In genomic region chr1:73996209-73996608, GRCm38 (mm10) we compare ENCODE assay signal across 9 mouse cellular contexts.
DNase-seq lines count a peak whose midpoint lies in the region; ATAC-seq and TF ChIP-seq lines count a peak whose summit lies in the region.
"Had no signal": no experiment of that assay in that cellular context is flagged by ENCODE, and none has a peak within 500 bp of the region (broad histone marks: within the 10 kb centered on the region; RNA-seq: fewer than 3 reads in every experiment).

No protein-coding gene starts in this region.

- WGBS in heart, embryonic 12.5 days, result 60% methylated on average over 2 of the region's 2 CpGs
- 44% methylated on average over 2 of the region's 2 CpGs for WGBS in lung, embryonic 14.5 days
- WGBS in spleen, adult 2 months, result 73% methylated on average over 2 of the region's 2 CpGs

- DNase-seq in heart, adult 11 months, result peak; percentile 98
- DNase-seq in 3T3-L1 (ENCODE audit: low read depth, low spot score), result peak; percentile 95
- DNase-seq in T-cell, adult 2 months (ENCODE audit: low spot score), result peak; percentile 28
- DNase-seq in embryo, embryonic 11 days, result peak; percentile 73
- DNase-seq in heart, postnatal 4 days, result peak; percentile 87
- peak; percentile 88 for DNase-seq in lung, embryonic 14.5 days
- DNase-seq in spleen, adult 2 months (ENCODE audit: low read depth in 1 of 2, low spot score in 2 of 2), result peak in 1 of 2 experiments; percentile 49

- peaks cover 60% of the 10 kb centered on the region for H3K36me3 ChIP-seq in heart, embryonic 12.5 days
- peaks cover 38% of the 10 kb centered on the region for H3K36me3 ChIP-seq in lung, embryonic 14.5 days (ENCODE audit: insufficient read depth)
- no peaks in the 10 kb centered on the region for H3K36me3 ChIP-seq in spleen, adult 2 months (ENCODE audit: control insufficient read depth, insufficient read depth, low read length)

- H3K4me1 ChIP-seq in heart, embryonic 12.5 days (replicated peaks), result peaks cover 77% of the 10 kb centered on the region
- peaks cover 57% of the 10 kb centered on the region for H3K4me1 ChIP-seq in lung, embryonic 14.5 days (ENCODE audit: insufficient read depth)
- H3K4me1 ChIP-seq in spleen, adult 2 months (ENCODE audit: control insufficient read depth, insufficient read depth, insufficient read length), result no peaks in the 10 kb centered on the region

- peak; percentile 85 for TF ChIP-seq CTCF in lung, embryonic 14.5 days (IDR thresholded peaks at IDR 0.05; ENCODE audit: low read depth)
- TF ChIP-seq CTCF in spleen, adult 2 months (IDR thresholded peaks at IDR 0.05; ENCODE audit: extremely low read depth, insufficient read depth, insufficient read length, insufficient replicate concordance), result peak; percentile 47; the same call in 1 of the 2 replicates

- no peak overlapping the region for H3K4me2 ChIP-seq in heart, embryonic 12.5 days
- peak overlapping the region; percentile 54; the same call in 1 of the 2 replicates for H3K4me2 ChIP-seq in lung, embryonic 14.5 days
- H3K4me2 ChIP-seq: embryonic facial prominence, embryonic 12.5 days had no signal

- H3K4me3 ChIP-seq in heart, embryonic 12.5 days, result no peak overlapping the region
- no peak overlapping the region for H3K4me3 ChIP-seq in lung, embryonic 14.5 days (ENCODE audit: low read depth, low read length)
- no peak overlapping the region for H3K4me3 ChIP-seq in spleen, adult 2 months (ENCODE audit: extremely low read depth, insufficient read depth, insufficient read length)
- H3K4me3 ChIP-seq: embryonic facial prominence, embryonic 12.5 days had no signal

- H3K27ac ChIP-seq in heart, embryonic 12.5 days (ENCODE audit: poor library complexity, severe bottlenecking), result no peak overlapping the region
- H3K27ac ChIP-seq in lung, embryonic 14.5 days (ENCODE audit: low read depth), result no peak overlapping the region
- H3K27ac ChIP-seq in spleen, adult 2 months (ENCODE audit: insufficient read depth, low read length), result no peak overlapping the region
- H3K27ac ChIP-seq: embryonic facial prominence, embryonic 12.5 days had no signal

- no peak overlapping the region for H3K9ac ChIP-seq in heart, embryonic 12.5 days
- H3K9ac ChIP-seq in lung, embryonic 14.5 days, result no peak overlapping the region
- H3K9ac ChIP-seq: embryonic facial prominence, embryonic 12.5 days had no signal

- no peak for TF ChIP-seq POLR2A in spleen, adult 2 months (IDR thresholded peaks at IDR 0.05; ENCODE audit: low read depth, low read length)

- no peak for ATAC-seq in heart, embryonic 12.5 days (ENCODE audit: insufficient number of reproducible peaks, low FRiP score)
- no peak for ATAC-seq in lung, embryonic 14.5 days (ENCODE audit: insufficient read depth)

- no peaks in the 10 kb centered on the region for H3K9me3 ChIP-seq in heart, embryonic 12.5 days (replicated peaks)
- no peaks in the 10 kb centered on the region for H3K9me3 ChIP-seq in lung, embryonic 14.5 days (ENCODE audit: low read depth, low read length)
- H3K9me3 ChIP-seq: embryonic facial prominence, embryonic 12.5 days had no signal

- no peaks in the 10 kb centered on the region for H3K27me3 ChIP-seq in heart, embryonic 12.5 days (replicated peaks)
- H3K27me3 ChIP-seq in lung, embryonic 14.5 days (ENCODE audit: insufficient read depth, low read length), result no peaks in the 10 kb centered on the region
- H3K27me3 ChIP-seq in spleen, adult 2 months (ENCODE audit: control insufficient read depth, insufficient read depth, low read length), result no peaks in the 10 kb centered on the region
- H3K27me3 ChIP-seq: embryonic facial prominence, embryonic 12.5 days had no signal
